Mouse (Mus musculus) retina, embryonic 14.5 days (tissue): ENCODE measurements around the gene Map3k6.
A peak's percentile ranks its signal among the peaks of the same experiment; 100 is the strongest.

Source experiments
- DNase-seq: peaks from one replicate; pipeline ENCODE4 v3.0.0-alpha.2; 2015; ENCODE audit warnings: low spot score

Gene Map3k6

DNA sequence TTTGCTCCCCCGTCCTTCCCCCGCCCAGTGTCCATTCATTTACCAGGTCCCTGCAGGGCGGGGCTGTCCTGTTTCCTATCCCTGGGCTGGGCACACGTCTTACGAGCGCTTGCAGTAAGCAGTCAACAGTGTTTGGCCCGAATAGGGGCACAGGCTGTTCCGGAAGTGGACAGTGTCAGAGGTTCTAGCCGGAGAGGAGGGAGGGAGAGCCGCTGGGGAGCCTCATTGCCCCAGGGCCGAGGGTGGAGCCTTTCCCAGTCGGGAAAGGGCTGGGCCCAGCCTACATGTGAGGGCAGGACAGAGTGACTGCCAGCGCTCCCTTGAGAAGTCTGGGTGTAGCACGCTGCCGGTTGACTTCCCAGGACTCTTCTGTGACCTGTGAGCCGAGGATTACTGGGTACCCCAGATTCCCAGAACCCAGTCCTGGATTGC is at the start of gene Map3k6:
TSS of gene Map3k6 (plus strand) at position 329 of the 432 bp plus-strand sequence.
- peak; percentile 45 for DNase-seq

DNA sequence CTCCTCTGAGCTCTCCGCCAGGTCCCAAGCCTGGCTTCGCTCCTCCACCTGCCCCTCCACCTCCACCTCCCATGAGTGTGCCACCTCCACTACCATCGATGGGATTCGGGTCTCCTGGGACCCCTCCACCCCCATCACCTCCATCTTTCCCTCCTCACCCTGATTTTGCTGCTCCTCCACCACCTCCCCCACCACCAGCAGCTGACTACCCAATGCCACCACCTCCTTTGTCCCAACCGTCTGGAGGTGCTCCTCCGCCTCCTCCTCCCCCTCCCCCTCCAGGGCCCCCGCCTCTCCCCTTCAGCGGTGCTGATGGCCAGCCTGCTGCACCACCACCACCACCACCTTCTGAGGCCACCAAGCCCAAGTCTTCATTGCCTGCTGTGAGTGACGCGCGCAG is 46.1 kb upstream of the Map3k6 start:
- no peak for DNase-seq

DNA sequence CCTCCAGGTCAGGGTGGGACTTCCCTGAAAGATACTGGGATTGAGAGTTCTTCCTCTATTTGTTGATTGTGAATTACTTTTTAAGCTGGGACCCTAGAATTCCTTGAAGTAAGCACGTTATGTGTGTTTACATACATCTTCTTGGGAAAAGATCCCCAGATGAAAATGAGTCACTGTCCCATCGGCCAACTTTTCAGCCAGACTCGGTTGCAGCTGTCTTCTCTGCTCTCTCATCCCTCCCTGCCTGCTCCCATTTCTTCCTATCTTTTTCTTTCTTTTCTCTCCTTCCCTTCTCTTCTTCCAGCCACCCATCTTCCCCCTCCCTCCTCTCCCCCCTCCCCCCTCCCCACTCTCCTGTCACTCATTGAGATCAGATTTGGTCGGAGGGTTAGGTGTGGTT is 45.6 kb upstream of the Map3k6 start:
- DNase-seq = no peak

DNA sequence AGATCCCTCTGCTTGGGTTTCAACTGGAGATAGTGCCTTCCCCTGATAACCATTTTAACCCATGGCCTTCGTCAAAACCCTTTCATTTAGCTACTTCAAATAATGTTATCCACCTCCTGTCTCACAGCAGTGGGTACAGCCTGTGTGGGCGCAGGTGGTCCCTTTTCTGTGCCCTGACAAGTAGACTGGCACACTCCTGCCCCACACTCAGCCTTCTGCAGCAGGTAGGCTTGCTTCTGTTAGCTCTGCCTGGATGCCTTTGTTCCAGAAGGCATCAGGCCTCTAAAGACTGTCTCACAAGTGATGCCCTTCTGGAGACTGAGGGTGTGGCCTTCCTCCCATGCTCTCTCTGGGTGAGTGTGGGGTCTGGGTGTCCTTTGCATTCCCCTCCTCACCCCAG is 44.5 kb upstream of the Map3k6 start:
- no peak for DNase-seq

DNA sequence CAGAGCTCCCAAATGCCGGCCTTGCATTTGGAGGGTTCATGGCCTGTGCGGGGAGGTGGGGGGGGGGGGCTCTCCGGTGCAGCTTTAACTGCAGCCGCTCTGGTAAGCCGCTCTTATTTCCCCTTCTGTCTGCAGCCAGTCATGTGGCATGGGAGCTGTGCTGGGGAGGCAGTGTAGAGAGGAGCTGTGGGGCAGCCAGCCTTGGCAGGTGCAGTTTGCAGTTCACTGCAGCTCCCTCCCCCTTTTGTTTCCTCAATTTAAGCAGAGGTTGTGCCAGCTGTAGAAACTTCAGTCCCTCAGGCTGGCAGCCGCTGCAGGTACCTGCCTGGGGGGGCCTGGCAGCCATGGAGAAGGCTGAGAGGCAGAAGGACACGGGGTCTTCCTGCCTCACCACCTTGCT is 43.8 kb upstream of the Map3k6 start:
- no peak for DNase-seq

DNA sequence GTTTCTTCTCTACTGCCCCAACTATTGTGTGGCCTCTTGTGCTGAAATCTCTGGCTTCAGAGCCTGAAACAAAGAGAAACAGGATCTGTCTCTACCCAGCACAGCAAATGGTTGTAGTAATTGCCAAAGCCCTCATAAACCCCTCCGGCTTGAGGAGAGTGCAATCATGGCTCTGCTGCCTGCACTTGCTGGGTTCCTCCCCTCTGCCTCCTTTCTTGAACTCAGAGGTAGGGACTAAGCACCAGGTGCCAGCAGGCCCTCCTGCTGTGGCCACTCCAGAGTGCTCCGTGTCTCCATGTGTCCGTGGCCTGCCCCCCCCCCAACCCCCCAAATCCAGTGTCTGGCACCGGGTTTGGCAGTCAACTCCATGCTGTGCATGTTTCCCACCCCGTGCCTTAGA is 43.3 kb upstream of the Map3k6 start:
- no peak for DNase-seq

DNA sequence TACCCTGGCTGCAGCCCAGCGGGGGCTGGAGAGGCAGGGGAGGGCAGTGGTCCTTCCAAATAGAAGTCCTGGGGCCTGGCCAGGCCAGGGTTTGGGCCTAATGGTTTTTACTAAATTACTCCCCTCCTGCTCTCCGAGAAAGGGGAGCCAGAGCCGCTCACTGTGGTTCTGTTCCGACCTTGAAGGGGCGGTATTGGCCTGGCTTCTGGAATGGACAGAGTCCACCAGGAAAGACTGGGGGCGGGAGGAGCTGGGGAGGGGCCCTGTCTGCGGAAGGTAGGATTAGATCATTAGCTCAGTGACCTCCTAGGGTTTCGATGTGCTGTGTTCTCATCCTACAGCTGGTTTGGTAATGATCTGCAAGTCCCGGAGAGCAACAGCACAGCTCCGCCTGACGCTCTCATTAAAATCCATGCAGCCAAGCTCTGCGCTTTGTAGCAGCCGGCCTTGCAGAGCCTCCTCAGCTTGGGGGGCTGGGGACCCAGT is 42.8 kb upstream of the Map3k6 start:
- DNase-seq = peak; percentile 73

DNA sequence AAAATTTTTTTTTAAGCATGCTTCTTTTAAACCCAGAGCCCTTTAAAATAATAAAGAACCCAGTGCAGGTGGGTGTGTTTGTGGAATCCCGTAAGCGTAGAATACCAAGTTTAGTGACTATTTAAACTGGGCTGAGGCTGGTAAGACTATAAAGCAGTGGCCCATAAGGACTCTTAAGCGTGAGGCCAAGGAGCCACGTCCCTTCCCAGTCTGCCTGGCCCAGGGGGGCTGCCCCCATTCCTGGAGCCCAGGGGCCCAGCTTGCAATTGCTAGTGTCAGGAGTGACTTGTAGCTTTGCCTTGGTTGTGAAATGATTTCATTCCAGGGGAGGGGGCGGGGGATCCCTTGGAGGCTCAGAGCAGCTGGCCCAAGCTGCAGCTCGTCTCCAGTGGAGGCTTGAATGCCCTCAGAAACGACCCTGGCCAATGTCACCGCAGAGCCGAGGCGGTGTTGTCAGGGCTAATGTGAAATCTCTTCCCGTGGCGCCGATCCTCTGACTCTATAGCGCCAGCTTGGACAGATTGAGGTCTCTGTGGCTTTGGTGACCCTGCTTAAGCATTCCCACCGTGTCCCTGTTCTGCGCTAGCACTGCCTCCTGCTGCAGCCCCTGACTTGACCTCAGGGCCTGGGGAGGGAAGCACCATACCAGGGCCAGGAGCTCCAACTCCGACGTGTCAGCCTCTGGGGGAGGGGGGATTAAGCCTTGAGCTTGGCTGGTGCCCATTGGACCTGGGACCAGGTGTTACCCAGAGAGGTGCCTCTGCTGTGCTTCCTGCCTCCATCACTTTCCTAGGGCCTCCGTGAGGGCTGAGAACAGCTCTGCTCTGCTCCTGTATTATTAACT is 42.1 kb upstream of the Map3k6 start:
- DNase-seq = peak; percentile 73

DNA sequence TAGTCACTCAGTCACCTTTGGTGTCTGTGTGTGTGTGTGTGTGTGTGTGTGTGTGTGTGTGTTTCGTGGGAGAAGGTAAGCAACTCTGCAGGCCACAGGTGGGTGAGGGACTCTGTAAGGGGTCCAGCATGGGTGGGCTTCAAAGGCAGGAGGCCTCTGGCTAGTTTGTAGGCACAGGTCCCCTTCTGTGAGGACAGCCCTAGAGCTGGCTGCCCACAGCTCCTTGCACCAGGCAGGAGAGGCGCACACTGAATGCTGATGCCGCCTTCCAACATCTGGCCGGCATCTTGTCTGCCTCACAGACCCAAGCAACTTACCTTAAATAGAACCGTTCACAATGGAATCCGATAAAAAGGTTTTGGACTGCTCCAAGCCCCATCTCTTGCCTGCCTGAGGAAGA is 40.9 kb upstream of the Map3k6 start:
- DNase-seq = no peak

DNA sequence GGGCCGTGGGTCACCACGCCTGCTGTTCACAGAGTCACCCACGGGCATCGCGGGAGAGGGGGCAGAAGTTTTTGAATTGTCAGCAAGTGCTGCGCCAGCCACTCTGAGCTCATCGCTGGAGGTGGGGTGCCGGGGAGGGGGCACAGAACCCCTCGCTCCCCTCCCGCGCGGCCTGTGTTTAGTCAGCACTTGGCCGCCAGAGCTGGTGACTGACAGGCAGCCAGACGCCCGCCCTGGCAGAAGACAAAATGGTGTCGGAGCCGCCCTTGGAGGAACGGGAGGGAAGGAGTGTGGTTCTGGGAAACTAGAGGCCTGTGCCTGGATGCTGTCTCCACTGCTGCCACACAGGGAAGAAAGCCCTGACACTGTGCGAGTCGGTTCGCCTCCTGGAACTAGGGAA is 40.3 kb upstream of the Map3k6 start:
- no peak for DNase-seq

DNA sequence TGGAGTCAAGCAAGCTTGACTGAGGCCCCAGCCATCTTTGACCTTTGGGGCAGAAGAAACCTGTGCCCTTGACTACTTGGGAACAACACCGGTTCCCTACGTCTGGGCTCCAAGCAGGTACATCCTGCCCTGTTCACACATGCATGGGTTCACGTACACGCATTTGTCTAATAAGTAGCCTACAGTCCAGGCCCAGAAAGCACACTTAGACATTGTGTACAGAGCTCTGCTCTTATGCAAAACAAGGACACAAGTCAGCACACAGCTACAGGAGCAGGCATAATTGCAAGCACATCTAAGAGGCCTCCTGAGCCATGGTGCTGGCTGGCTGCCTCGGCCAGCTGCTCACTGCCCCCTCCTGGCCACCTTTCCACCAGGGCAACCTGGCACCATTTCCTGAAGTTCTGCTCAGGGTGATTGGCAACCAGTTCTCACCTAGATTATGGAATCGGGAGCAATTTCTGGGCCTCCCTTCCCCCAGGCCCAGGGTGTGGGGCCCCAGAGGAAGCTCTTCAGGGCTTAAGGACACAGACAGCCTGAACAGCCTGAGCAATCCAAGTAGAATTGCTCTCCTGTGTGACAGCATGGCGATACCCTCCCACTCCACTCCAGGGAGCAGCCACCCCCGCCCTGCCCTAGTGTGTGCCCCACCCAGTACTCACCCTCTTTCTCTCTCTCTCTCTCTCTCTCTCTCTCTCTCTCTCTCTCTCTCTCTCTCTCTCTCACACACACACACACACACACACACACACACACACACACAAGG is 39.4 kb upstream of the Map3k6 start:
- peak; percentile 67 for DNase-seq

DNA sequence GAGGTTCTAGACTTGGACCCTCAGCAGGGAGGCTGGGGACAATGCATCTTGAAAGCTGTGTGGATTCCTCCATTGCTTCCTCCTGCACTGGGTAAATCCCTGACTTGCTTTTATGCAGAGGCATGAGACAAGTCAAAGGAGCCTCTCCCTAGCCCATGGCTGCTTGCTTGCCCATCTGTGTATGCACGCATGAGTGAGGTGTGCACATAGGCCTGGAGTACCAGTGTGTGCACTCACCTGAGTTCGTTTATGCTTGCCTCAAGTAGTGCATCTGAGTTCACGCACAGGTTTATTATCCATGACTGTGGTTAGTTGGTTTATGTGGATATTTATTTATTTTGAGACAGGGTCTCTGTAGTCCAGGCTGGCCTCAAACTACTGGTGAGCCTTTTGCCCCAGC is 38.4 kb upstream of the Map3k6 start:
- DNase-seq = no peak

DNA sequence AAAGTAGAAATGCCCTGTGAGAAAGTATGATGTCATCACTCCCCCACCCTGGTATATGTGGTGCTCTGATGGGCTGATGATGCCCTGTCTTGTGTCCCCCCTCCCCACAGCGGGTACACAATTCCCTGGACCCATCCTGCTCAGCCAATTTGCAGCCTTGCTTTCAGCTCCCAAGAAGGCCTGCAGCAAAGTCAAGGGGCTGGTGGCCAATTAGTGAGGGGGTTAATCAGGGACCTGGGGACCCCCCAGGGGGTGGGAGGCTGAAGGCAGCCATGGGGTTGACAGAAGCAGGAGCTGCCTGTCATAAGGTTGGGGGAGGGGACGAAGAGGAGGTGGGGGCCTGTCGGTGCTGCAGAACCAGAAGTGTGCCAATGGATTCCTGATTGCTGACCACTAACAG is 37.0 kb upstream of the Map3k6 start:
- no peak for DNase-seq

DNA sequence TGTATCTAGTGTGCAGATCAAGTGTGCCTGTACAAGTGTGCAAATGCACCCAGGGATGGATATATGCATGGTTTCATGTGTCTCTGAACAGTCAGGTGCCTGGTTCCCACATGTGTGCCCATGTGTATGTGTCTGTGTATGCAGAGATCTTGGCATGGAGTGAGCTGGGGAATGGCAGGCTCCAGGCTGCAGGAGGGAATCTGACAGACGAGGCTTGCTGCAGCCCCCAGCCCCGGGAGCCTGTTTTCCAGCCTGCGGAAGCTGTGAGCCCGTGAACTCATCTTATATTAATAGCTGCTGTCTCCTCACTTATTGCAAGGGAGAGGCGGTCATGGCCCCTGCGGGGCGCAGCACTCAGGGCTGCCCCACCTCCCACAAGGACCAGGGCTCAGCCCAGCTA is 36.2 kb upstream of the Map3k6 start:
- DNase-seq = no peak

DNA sequence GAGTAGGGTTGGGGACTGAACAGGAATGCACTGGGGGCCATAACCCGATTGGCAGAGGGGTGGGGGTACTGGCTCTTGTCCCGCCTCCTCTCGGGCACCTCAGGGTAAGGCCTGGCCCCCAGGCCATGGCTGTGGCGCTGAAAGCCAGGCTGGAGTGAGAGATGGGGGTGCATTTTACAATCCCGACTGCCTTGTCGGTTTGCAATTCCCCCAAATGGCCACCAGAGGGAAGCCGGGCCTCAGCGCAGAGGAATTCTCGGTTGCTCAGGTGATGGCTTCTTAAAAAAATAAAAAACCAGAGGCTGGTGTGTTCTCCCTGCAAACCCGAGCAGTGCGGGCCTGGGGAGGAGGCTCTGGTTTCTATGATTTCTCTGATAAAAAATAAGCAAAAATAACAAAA is 31.3 kb upstream of the Map3k6 start:
- DNase-seq = peak; percentile 84

DNA sequence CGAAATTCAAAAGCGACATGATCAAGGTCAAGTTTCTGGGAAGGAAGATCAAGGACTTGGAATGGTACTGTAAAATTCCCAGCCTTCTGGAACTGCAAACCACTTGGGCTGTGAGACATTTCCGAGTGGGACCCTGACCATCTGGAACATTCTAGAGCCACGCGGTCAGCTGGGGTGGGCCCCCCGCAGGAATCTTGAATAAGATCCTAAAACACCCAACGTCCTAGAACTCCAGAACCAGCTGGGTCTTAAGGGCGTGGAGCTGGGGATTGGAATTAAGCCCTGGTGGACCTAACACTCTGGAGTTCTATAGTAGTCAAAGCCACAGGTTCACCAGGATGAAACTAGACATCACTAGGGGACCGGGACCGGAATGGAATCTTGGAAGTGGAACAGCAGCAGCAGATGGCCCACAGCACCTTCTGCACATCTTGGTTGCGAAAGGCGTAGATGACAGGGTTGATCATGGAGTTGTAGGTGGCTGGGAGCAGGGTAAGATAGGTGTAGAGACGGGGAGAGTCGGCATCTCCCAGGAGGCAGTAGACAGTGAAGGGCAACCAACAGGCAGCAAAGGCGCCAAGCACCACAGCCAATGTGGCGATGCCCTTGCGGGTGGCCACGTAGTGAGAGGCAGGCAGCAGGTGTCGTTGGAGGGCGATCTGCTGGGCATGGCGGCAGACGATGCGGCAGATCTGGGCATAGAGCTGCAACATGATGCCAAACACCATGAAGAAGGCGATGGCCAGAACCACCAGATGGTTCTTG is 30.4 kb upstream of the Map3k6 start:
- no peak for DNase-seq

DNA sequence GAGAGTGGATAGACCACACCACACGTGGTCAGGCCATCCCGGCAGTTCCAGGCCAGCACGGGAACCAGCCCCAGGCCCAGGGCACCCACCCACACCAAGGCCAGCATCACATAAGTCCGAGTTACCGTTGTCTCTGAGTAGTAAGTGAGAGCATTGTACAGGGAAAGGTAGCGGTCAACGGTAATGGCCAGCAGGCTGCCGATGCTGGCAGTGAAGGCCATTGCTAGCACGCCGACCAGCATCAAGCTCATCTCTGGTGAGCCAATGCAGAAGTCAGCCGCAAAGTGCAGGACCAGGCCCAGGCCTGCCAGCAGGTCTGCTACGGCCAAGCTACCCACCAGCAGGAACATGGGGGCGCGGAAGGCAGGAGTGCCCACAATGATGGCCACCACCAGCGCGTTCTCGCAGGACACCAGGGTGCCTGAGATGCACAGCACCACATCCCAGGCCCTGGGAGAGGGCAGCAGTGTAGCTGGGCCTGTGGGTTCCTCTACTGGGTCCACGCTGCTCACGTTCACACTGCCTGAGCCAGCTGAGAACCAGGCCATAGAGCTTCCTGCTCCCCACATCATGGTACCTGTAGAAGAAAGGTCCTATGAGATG is 29.7 kb upstream of the Map3k6 start:
- no peak for DNase-seq

DNA sequence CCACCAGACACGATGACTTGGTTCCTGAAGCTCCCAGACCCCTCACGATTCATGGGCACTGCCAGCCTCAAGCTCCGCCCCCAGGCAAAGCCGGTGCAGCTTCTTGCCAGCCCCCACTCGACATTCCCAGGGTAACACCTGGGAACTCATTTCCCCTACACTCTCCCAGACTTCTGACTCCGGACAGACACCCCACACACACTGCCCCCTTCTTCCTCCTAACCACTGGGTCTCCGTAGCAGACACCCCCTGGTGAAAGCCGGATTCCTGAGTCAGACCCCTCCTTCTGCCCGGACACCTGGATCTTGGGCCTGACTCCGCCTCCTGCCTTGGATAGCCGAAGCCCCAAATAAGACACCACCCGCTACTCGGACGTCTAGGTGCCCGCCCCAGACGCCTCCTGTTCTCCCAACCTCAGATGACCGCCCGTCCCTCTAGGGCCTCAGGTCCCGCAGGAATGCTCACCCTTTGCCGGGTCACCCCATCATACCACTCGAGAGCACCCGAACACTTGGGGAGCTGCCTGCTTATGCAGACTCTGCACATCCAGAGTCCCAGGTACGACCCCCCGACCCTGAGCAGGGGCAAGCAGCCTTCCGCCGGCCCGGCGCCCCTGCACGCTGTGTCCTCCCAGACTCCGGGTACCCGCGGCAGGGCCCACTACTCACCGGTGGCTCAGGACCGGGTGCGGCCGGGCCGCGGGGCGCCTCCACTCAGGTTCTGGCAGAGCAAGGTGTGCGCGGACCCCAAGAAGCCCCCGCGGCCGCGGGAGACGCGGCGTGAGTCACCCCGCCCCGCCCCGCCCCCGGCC is 28.7 kb upstream of the Map3k6 start, which contains the start of the genes Cd164l2 and Gpr3:
TSS of gene Cd164l2 (plus strand) at position 381 of the 811 bp plus-strand sequence.
TSS of gene Gpr3 (minus strand) at position 786 of the 811 bp plus-strand sequence.
- DNase-seq = no peak

DNA sequence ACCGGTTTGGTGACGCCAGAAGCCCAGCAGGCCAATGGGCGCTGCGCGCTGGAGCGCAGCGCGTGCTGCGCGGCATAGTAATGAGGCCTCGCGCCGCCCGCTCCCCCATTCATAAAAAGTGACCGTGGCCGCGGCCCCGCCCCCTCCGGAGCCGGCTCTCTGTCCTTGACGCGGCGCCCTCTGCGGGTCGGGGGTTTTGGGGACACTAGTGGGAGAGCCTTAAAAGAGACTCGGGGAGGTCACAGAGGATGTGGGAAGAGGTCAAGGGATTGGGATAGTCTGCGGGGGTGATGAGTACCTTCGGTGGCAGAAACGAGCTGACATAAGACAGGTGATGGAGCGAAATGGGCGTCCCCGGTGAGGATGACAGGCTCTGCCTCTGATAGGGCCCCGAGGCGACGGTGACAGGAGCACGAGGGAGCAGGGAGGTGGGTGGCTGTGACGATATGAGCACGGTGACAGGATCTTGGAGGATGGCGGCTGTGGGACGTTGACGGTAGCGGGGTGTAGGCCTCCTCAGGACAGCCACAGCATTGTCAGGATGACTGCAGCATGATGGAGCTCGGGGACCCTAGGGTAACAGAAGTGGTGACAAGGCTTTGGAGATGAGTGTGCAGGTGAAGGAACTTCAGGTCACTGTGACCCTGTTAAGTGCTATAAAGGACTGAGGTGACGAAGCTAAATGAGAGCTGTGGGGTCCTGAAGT is 27.9 kb upstream of the Map3k6 start:
- DNase-seq = peak; percentile 83

DNA sequence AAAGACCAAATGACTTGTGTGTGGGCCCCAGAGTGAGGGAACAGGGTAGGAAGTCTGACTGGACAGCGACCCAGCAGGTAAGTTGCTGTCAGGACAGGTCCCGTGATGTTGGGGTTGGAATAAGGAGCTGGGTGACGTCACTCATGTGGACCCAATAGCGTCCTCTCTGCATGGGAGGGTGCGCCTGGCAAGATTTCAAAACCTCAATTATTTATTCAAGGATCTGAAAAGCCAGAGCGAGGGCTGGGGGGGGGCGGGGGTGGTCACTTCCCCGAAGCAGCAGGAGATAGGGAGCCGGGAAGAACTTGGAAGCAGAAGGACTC is 27.4 kb upstream of the Map3k6 start:
- no peak for DNase-seq

DNA sequence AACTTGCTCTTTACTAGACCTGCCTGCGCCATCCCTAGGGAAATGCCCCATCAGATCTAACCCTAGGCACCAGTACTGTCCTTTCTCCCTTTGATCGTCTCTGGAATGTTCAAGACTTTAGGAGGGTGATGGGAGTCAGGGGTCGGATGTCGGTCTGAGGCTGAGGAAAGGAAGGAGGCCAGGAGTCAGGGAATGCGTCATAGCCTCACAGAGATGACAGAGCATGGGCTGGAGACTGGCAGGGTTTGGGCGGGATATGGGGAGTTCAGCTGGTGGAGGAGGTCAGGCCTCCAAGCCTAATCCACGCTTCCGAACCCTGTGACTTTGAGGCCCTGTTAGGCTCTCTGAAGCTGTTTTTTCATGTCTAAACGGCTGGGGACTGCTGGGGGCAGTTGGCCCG is 27.0 kb upstream of the Map3k6 start:
- no peak for DNase-seq
